Mouse (Mus musculus) macrophage (primary cell): ENCODE results near the gene Rin2. TPM values are rescaled to one million over a fixed set of nuclear protein-coding genes. Genes with fewer than 3 reads are reported as not detected.

ENCODE experiments used
- H3K27ac ChIP-seq: fragments of 350-480 bp; formaldehyde crosslinking; 2 replicates; pipeline ENCODE4 v1.9.0; 2021
- H3K36me3 ChIP-seq: fragments of 350-480 bp; formaldehyde crosslinking; 2 replicates; pipeline ENCODE4 v1.9.0; 2021; ENCODE audit errors: inconsistent target
- H3K4me3 ChIP-seq: fragments of 350-480 bp; formaldehyde crosslinking; 2 replicates; pipeline ENCODE4 v1.9.0; 2021; ENCODE audit errors: inconsistent target
- H3K79me2 ChIP-seq: fragments of 350-480 bp; formaldehyde crosslinking; 2 replicates; pipeline ENCODE4 v1.9.0; 2021; ENCODE audit errors: inconsistent target
- WGBS: methylation state at CpG from one replicate; pipeline ENCODE4 v1.1.7; 2026; ENCODE audit warnings: inconsistent platforms; ENCODE audit not compliant: missing documents; 5-methylcytosine and 5-hydroxymethylcytosine counted together
- polyA plus RNA-seq: library from polyadenylated mRNA; stranded (reverse); fragments of 250-400 nt; gene quantifications from 3 replicates; pipeline ENCODE4 v1.2.4, GENCODE M21; 2018; ENCODE audit warnings: inconsistent platforms

The Rin2 gene
- polyA plus RNA-seq, 1 experiment from 2014 or later: 29.2 TPM

DNA sequence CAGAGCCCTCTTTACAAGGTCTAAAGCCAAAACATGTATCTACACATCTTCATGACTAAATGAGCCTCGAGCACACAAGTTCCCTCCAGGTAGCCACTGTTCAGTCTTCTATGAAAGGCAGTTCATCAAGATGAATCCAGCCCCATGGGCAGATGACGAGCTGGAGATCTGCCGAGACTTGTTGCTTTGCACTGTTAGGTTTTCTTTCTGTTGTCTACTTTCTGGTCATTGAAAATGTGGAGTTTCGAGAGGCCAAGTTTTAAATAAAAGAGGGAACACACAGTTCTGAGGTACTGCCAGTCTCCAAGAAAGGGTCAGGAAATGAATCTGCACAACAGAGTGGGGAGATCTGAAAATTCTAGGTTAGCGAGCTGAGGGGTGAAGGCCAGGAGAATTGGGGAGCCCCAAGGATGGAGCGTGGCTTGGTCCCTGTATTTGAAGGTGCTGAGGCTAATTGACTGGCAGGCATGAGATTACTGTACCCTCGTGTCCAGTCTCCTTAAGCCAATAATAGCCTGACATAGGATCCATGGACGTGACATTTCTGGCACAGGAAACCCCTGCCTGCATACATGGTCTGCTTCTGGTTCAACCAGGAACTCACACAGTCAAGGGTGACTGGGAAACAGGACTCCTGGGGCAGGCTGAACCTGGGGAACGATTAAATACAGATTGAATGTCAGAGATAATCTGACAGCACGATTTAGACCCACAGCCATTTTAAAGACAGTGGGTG, 174.3 kb downstream of the Rin2 start:
- Histone ChIP-seq H3K27ac (no peak overlapping the region), H3K36me3 (peaks cover 73% of the 10 kb centered on the region), H3K79me2 (no peaks in the 10 kb centered on the region; the same call in 1 of the 2 replicates), H3K4me3 (no peak overlapping the region)
- WGBS: 73% methylated on average over 10 of the region's 10 CpGs

DNA sequence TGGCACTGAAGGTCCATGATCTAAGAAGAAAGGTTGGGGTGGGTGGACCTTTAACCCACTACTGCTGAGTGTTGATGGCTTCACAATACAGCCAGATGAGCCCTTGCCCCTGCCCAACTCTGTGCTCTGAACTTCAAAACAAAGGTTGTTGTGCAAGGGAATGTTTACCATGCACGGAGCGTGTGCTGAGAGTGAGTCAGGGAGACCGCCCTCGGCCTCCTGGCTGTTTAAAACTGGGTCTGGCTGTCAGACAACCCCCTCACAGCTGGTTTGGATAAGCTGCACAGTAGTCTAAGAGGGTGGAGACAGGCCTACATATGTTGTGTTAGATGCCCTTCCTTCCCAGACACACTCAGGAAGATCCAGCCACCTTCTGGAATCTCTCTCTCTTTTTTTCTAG, 175.8 kb downstream of the Rin2 start:
- Histone ChIP-seq H3K27ac (no peak overlapping the region), H3K36me3 (peaks cover 62% of the 10 kb centered on the region), H3K79me2 (no peaks in the 10 kb centered on the region; the same call in 1 of the 2 replicates), H3K4me3 (no peak overlapping the region)
- WGBS: 95% methylated on average over 4 of the region's 4 CpGs

DNA sequence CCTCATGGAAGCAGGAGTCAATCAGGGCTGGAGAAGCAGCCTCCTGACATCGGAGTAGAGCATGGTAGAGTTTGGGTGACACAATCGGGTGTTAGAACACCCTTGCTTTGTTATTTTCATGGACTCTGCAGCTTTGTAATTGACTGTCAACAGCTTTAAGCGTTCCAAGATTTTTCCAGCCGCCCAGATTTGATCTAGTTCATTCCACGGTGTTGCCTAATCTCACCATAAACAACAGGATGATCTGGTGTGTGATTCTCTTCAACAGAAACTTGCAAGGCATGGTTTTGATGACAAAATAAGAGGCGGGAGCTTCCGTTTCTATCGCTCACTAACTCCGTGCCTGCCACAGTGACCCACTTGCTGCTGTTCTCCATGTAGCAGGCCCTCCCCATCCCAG, 180.8 kb downstream of the Rin2 start:
- Histone ChIP-seq H3K4me3 (no peak overlapping the region), H3K79me2 (peaks cover 3% of the 10 kb centered on the region; the same call in 1 of the 2 replicates), H3K27ac (no peak overlapping the region), H3K36me3 (peaks cover 17% of the 10 kb centered on the region)
- 94% methylated on average over 9 of the region's 9 CpGs for WGBS

DNA sequence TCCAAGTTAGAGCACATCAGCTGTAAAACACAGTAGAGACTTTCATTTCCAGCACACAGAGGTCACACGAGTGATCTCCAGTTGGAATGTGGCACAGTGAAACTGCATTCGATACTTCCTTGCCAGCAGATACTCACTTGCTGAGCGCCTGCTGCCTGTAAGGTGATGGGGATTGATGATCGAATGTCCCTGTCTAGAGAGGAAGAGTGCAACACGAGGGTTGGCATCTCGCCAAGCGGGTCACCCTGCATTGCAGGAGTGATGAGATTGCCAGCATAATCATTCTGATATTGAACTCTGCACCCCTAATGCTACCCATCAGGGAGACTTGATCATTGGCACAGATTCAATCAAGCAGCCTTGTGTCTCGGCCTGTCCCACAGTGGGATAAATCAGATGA, 182.8 kb downstream of the Rin2 start:
- Histone ChIP-seq H3K4me3 (no peak overlapping the region), H3K79me2 (peaks cover 23% of the 10 kb centered on the region)
- 77% methylated on average over 8 of the region's 8 CpGs for WGBS

DNA sequence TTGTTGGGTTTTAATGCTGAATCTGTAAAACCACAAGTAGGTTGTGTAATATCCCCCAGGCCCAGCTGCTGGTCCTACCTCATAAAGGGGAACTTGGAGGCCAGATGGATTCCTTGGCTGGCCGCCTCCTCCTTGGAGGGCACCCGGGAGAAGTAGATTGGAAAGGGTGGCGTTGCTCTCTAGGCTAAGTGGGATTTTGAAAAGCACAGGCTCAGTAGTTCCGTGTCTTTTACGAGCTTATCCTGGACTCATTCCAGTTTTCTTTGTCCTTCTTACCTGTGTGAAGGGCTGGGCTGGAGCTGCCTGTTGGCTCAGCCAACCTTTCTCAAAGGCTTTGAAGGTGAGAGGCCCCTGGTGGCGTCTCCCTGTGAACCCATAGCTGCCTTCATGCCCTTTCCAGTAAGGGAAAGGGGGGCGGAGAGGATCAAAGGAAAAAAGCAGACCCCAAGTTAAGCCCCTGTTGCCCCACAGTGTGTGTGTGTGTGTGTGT, 184.5 kb downstream of the Rin2 start:
- peak overlapping the region; percentile 87 for H3K27ac ChIP-seq
- no peaks in the 10 kb centered on the region for H3K36me3 ChIP-seq
- H3K4me3 ChIP-seq: no peak overlapping the region
- WGBS: 16% methylated on average over 7 of the region's 7 CpGs
- peaks cover 40% of the 10 kb centered on the region for H3K79me2 ChIP-seq

More for the DNA sequence above, 182.8 kb downstream of the Rin2 start:
- Histone ChIP-seq H3K36me3 (0 out of 2 replicates have a peak, but pooled peaks cover 7% of the 10 kb centered on the region), H3K27ac (no peak overlapping the region)

DNA sequence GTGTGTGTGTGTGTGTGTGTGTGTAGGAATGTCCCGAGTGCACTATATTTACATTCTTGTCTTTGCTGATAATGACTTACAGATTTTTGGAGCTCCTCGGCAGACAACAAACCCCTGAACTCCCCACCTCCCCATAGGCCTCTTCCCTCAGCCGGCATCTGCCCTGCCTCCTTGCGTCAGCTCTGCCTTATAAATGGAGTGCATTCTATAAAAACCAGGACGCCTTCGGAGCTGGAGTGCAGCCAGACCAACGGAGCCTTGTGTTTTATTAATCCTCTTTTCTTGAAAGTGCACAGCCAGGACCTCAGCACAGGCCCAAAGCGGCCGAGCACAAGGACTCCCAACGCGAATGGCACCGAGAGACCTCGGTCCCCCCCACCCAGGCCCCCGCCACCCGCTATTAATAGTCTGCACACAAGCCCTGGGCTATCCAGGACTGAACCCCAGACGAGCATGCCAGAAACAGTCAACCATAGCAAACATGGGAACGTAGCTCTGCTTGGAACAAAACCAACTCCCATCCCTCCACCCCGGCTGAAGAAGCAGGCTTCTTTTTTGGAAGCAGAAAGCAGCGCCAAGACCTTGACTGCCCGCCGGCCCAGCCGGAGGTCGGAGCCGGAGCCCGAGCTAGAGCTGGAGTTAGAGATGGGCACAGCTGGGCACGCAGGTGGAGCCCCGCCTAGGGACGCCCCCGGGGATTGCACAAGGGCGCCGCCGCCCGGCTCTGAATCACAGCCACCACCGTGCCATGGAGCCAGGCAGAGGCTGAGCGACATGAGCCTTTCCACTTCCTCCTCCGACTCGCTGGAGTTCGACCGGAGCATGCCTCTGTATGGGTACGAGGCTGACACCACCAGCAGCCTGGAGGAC, 185.2 kb downstream of the Rin2 start:
- no peaks in the 10 kb centered on the region for H3K36me3 ChIP-seq
- peaks cover 46% of the 10 kb centered on the region for H3K79me2 ChIP-seq
- peak overlapping the region; percentile 87 for H3K27ac ChIP-seq
- WGBS: 30% methylated on average over 40 of the region's 40 CpGs
- H3K4me3 ChIP-seq: peak overlapping the region; percentile 44

DNA sequence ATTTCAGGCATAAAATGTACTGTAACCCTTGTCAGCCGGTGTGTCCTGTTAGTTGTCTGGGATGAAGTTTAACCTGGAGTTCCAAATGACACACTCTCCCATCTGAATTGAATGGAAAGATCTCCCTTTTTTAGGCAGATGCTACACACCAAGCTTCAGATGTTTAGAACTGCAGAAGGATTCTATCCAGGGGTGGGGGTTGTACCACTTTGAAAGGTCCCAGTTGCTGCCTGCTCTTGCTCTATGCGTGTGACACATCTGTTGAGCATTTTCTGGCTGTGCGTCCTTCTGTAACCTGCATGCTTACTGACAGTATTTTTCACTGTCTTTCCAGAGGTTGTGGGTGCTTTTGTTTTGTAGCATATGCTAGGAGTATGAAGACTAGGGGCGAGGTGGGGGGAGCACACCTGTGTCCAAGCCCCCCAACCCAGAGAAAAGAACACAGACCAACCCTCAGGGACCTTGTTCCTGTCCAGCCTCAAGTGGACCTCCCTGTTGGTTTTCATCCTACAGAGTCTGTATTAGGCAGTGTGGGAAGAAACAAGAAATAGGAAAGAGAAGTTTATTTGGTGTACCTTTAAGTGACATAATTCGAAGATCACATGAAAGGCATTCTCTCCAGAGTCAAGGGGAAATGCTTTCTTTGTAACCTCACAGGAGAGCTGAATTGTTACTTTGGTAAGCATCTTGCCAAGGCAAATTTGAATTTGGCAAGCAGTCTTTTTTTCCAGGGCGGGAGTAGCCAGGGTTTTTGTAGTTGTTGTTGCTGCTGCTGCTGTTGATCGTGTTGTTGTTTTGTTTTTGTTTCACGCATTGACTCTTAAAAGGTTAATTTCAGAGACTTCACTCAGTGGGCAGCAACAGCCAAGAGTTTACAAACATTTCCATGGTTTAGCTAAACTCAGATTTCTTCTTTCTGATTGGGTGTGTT, 186.4 kb downstream of the Rin2 start:
- peak overlapping the region; percentile 87 for H3K27ac ChIP-seq
- peaks cover 59% of the 10 kb centered on the region for H3K79me2 ChIP-seq
- peak overlapping the region; percentile 44 for H3K4me3 ChIP-seq
- H3K36me3 ChIP-seq: peaks cover 2% of the 10 kb centered on the region; the same call in 1 of the 2 replicates
- 72% methylated on average over 8 of the region's 8 CpGs for WGBS

DNA sequence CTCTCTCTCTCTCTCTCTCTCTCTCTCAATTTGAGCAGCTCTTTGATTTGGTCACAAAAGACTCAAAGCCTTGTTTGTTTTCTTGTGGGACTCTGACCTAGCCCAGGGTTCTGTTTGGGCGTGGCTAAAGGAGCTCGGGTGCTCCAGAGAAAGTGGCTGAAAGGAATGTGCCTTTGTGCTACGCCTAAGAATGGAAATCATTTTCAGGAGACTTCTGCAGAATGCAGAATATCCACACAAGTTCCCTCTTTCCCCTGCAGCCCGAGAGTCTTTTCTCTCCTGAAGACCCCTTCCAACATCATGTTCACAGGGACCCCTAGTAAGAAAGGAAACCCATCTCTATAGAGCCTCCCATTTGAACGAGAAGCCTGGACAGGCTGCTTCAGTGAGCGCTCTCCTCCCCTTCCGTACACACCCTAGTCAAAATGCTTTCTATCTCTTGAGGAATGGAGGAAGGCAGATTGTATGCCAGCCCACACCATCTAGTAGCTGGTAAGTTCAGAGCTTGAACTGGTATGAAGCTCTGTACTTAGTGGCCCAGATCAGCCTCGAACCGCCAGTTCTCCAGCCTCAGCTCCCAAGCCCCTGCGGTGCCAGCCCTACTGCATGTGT, 187.3 kb downstream of the Rin2 start:
- Histone ChIP-seq H3K27ac (peak overlapping the region; percentile 87), H3K4me3 (peak overlapping the region; percentile 44)
- WGBS: 84% methylated on average over 9 of the region's 10 CpGs

DNA sequence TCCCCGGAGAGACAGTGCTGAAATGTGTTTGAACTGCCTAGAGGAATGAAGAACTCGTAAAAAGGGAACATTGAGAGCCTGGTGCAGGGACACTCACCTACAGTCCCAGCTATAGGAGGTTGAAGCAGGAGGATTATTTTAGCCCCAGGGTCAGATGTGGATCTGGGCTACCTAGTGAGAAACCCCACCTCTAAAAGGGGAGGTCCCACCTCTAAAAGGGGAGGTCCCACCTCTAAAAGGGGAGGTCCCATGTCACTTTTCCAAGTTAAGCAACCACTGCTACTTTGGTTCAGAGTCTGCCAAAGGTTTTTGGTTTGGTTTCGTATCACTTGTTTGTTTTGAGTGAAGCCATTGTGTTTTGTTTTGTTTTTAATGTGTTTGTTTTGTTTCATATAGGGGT, 190.3 kb downstream of the Rin2 start:
- Histone ChIP-seq H3K4me3 (no peak overlapping the region), H3K27ac (no peak overlapping the region), H3K79me2 (peaks cover 98% of the 10 kb centered on the region), H3K36me3 (peaks cover 30% of the 10 kb centered on the region; the same call in 1 of the 2 replicates)
- 74% methylated on average over 3 of the region's 3 CpGs for WGBS

More for the DNA sequence above, 187.3 kb downstream of the Rin2 start:
- Histone ChIP-seq H3K79me2 (peaks cover 68% of the 10 kb centered on the region), H3K36me3 (peaks cover 10% of the 10 kb centered on the region; the same call in 1 of the 2 replicates)

DNA sequence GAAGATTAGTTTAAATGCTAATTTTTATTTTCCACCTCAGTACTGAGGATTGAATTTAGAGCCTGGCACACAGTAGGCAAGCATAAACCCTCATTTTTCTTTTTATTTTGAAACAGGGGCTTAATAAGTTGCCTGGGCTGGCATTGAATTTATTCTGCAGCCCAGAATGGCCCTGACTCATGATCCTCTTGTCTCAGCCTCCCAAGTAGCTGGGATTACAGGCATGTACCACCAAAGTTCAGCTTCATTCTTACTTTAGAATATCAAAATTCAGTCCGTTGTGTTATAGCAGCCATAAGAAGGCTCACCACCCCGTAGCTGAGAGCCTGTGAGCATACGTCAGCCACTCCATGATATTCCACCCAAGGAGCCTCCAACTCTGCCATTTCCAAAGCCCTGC, 191.2 kb downstream of the Rin2 start:
- H3K27ac ChIP-seq: peak overlapping the region; percentile 31
- peaks cover 30% of the 10 kb centered on the region; the same call in 1 of the 2 replicates for H3K36me3 ChIP-seq
- H3K4me3 ChIP-seq: no peak overlapping the region
- 93% methylated on average over 3 of the region's 3 CpGs for WGBS
- H3K79me2 ChIP-seq: peaks cover 100% of the 10 kb centered on the region

DNA sequence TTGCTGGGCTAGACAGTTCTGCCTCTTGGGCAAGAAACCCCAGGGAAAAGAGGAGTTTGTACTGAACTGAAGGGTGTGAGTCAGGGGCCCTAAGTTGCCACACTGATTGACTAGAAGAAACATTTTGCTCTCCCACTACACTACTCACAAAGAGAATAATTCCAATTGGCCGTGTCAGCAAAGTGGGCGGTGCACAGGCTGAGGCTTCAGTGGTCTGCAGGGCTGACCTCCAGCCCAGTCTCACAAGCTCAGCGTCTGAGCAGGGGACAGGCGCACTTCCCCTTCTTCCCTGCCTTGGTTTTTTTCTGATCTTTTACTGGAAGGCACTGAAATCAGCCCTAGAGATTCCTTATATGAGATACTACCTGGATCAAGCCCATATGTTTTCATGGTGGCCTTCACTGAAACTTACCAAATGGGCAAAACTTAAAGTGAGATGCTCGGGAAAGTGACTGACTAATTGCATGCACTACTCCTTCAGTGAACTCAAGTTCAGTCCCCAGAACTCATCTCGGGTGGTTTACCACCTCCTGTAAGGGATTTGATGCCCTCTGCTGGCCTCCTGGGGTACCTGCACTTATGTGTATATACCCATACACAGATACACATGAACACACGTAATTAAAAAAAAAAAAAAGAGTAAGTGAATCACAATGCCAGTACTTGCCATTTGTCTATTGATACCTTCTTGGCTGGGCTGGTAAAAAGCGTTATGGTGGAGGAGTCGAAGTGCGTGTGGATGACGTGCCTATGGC, 191.9 kb downstream of the Rin2 start:
- Histone ChIP-seq H3K36me3 (peaks cover 30% of the 10 kb centered on the region; the same call in 1 of the 2 replicates), H3K27ac (peak overlapping the region; percentile 31), H3K4me3 (no peak overlapping the region), H3K79me2 (peaks cover 100% of the 10 kb centered on the region)
- WGBS: 88% methylated on average over 11 of the region's 11 CpGs

DNA sequence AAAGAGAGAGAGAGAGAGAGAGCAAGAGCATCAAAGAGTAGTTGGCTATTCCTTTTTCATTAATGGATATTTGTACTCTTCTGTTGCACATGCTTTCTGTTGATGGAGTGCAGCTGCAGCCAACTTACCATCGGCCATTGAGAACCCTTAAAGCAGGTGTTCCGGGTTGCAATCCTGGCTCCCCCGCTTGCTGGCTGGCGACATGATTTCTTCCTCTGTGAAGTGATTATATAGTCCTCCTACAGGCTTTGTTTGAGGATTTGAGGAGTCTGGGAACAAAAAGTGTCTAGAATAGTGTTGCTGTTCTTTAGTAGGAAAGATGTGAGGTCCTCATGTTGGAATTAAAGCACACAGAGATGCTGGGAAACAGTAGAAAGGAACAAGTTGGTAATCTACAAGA, 196.3 kb downstream of the Rin2 start:
- Histone ChIP-seq H3K4me3 (no peak overlapping the region), H3K36me3 (peaks cover 47% of the 10 kb centered on the region), H3K27ac (no peak overlapping the region), H3K79me2 (peaks cover 100% of the 10 kb centered on the region)
- 98% methylated on average over 4 of the region's 4 CpGs for WGBS

DNA sequence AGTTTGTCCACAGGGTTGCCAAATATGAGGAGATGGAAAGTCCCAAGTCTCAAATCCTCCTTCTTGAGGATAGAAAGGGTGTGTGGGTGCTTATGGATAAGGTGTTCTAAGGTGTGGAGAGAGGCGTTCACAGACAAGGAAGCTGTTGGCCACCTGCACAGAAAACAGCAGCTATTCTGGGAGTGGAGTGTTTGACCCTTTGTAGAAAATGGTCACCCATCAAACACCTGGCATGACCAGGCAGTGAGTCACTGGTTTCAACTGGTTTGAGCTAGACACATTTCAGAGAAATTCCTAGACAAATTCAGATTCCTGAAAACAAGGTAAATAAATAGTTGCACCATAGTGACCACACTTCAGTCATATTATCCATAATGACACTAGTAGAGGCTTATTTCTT, 197.1 kb downstream of the Rin2 start:
- Histone ChIP-seq H3K79me2 (peaks cover 100% of the 10 kb centered on the region), H3K4me3 (no peak overlapping the region), H3K36me3 (peaks cover 47% of the 10 kb centered on the region), H3K27ac (no peak overlapping the region)
- 89% methylated on average over 1 of the region's 1 CpGs for WGBS
